Mouse (Mus musculus) urinary bladder, adult 18-20 months (tissue): Measurements from ENCODE around the gene Eif4h.
"Not testable (repeated sequence)": the region's sequence is repeated elsewhere in the genome, so short reads cannot be mapped to it uniquely, and the experiment has no call there.

ENCODE experiments used
- DNase-seq, 2 experiments: peaks; one replicate each; pipeline ENCODE4 v3.0.0; 2022; ENCODE audit warnings: low spot score in 2 of 2, mixed read lengths in 2 of 2

Gene Eif4h

GRCm38 (mm10) chr5:134648976-134649375 lies 9.7 kb upstream of the Eif4h start:
- not testable (repeated sequence) for DNase-seq

- DNase-seq: no peak
Measured at GRCm38 (mm10) chr5:134647394-134647793, 8.1 kb upstream of the Eif4h start.

- no peak for DNase-seq
Measured at GRCm38 (mm10) chr5:134646461-134646860, 7.2 kb upstream of the Eif4h start.

GRCm38 (mm10) chr5:134644643-134645118 lies 5.4 kb upstream of the Eif4h start:
- DNase-seq: no peak

GRCm38 (mm10) chr5:134644121-134644520 lies 4.8 kb upstream of the Eif4h start:
- no peak for DNase-seq

GRCm38 (mm10) chr5:134640371-134640770 lies 1.1 kb upstream of the Eif4h start:
- no peak for DNase-seq

GRCm38 (mm10) chr5:134638461-134639268 lies 625 bp downstream of the Eif4h start:
- DNase-seq: no peak

DNA sequence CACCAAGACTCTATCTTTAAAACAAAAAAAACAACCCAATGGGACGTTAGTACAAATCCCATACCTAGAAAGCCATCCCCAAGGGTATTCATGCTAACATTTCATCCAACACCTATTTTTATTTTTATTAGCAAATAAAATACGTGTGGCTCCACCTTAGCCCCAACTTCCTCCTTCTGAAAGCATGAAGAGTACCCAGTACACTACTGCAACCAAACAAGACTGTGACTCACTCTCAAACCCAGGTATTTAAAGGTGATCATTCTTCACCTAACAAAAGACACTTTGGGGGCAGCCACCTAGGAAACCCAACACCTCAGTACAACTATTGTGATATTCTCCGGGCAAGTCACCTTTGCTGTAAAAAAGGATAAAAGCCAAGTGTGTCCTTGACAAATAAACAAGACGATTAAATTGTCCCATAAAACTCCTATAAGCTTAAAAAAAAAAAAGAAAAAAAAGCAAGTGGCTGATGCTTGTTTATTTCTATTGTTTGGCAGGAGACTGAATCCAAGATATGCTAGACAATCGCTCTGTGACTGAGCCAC lies 1.4 kb downstream of the Eif4h start:
- DNase-seq: no peak

DNA sequence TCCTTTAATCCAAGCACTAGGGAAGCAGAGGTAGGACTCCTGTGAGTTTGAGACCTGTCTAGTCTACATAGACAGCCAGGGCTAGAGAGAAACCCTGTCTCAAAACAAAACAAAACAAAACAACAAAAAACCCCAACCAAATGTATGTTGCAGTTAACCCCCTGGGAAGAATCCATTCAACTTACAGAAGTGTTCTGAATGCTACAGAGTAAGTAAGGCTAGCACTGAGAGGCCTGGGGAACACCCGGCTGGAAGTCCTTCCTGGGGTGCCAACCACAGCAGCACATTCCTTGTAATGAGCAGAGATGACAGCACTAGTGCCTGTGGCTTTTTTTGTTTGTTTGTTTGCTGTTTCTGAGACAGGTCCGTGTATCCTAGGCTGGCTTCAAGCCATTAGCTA lies 6.4 kb downstream of the Eif4h start:
- no peak for DNase-seq

DNA sequence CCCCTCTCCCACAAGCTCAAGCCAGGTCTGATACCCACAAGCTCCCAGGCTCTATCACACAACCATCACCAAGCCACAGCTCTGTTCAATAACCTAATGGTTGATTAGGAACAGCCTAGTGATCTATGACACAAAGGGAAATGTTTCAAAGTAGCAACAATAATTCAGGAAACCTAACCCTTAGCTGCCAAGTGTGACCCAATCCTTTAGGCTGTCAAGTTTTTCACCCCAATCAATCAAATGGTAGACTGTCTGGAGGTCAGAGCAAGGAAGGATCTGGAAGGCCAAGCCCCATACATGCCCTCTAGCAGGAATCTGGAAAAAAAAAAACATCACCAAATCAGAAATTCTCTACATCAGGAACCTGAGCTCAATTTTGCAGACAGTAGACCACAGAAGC lies 8.5 kb downstream of the Eif4h start:
- DNase-seq: no peak

- no peak for DNase-seq
Measured at GRCm38 (mm10) chr5:134629508-134629907, 9.8 kb downstream of the Eif4h start.

- no peak for DNase-seq
Measured at GRCm38 (mm10) chr5:134622069-134622468, 17.2 kb downstream of the Eif4h start.

DNA sequence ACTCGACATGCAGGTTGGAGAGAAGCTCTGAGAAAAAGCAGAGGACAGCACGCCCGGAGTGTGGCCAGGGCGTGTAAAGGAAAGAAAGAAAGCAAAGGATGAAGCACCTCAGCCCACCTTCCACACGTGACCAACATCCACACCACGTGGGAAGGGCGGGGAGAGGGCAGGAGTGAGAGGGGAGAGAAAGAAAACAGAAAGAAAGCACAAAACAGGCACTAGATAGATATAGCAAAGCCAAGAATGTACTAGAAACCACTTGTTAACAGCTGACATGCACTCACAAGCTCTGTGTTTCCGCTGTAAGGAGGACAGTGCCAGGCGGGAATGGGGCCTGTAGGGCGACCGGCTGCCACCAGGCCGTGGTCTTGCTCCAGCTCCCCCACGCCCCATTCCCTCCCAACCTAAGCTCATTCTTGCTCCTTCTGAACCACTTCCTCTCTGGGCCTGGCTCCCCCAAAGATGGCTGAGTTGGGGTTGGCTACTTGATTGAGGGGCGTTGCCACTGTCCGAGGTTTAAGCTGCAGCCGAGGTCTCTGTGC lies 18.1 kb downstream of the Eif4h start:
- no peak for DNase-seq

GRCm38 (mm10) chr5:134620457-134620856 lies 18.8 kb downstream of the Eif4h start:
- no peak for DNase-seq

DNA sequence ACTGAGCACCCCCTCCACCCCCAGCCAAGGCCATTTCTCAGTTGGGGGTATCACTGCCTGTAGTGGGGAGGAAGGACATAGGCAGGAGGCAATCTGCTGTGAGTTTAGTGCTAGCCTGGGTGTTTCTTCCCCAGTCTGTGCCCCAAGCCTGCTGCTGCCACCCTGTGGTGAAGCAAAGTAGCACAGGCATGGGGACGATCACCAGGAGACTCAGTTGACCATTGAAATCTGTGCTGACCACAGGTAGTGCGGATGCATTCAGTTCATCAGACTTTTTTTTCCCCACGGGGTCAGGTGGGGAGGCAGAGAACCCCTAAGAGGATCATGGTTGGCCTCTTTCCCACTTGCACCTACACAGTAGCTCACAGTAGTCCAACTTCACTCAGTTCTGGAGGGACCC lies 22.2 kb downstream of the Eif4h start:
- peak; percentile 46 to 69 for DNase-seq

DNA sequence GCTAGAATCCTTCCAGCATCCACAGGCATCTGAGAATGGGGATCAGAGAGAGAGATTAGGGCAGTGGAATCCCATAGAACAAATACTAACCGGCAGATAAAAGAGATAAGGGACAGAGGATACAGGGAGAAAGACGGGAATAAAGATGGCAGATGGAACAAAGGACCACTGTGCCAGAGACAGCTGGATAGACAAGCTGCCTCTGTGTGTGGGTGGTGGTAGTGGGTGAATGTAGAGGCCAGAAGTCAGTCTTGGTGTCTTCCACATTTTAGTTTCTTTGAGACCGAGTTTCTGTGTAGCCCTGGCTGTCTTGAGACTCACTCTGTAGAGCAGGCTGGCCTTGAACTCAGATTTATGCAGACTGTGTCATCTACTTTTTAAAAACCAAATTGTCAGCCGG lies 23.5 kb downstream of the Eif4h start:
- DNase-seq: no peak

DNA sequence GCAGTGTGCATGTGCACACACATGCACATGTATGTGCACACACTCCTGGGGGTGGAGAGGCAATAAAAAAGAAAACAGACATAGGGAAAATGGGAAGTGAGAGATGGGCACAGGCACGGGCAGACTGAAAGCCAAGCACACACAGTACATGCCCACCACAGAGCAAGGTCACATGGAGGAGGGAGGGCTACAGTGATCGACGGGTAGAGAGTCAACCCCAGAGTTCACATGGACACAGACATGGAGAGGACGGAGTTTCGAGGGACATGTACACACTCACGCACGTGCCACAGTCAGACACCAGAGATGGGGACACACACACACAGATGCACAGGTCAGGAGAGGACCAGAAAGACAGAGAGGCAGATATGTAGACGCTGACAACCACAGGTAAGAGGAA lies 23.9 kb downstream of the Eif4h start:
- no peak for DNase-seq

GRCm38 (mm10) chr5:134614802-134615201 lies 24.5 kb downstream of the Eif4h start, which contains the start of gene Lat2:
TSS of gene Lat2 (minus strand) at chr5:134615025.
- no peak for DNase-seq

- no peak for DNase-seq
Measured at GRCm38 (mm10) chr5:134614296-134614695, 25.0 kb downstream of the Eif4h start.

GRCm38 (mm10) chr5:134613727-134614126 lies 25.6 kb downstream of the Eif4h start:
- no peak for DNase-seq

DNA sequence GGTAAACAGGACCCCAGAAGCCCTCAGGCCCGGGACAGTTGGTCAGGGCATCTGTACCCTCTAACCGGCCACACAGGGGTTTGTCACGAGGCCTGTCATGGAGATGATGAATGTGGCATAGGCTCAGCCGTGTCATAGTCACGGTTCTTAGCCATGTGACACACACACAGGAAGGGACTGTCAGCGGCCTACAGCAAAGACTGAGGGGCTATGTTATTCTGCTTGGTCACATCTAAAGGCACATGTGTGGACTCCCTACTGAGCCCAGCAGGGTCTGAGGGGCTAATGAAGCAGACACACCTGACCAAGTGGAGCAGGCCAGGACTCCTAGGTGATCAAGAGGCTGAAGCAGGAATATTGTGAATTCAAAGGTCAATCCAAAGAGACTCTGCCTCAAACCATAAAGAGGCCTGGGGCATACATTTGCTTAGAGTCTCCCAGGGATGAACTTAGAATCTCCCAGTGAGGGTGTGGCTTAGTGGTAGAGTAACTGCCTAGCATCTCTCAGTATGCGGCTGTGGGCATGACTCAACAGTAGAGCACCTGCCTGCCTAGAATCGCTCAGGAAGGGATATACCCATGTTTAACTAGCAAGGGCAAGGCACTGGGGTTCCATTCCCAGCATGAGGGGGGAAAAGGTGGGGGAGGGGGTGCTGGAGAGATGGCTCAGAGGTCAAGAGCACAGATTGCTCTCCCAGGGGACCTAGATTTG lies 27.3 kb downstream of the Eif4h start:
- DNase-seq: no peak

DNA sequence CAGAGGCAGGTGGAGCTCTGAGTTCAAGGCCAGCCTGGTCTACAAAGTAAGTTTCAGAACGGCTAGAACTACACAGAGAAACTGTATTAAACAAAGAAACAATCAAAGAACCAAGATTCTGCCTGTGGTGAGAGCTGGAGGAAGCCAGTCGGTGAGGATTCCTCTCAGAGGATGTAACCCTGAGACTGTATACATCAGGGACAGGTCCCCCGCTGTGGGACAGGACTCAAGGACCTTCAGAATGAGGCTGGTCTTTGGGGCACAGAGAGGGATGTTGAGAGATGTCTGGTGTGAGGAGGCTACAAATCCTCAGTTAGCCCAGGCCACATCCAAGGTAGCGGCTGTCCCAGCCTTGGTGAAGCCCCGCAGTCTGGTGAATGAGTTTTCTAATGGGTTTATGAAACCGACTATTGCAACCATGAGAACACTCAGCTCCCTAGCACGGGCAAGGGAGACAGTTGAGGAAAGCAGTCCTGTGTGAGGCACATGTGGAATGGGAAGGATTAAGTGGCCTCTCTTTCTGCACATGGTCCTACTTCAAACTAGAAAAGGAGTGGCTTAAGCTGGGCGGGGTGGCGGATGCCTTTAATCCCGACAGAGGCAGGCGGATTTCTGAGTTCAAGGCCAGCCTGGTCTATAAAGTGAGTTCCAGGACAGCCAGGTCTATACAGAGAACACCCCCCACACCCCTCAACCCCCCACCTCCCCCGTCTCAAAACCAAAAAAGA lies 29.2 kb downstream of the Eif4h start:
- no peak for DNase-seq
